Mouse (Mus musculus): ENCODE data around the gene Cacng5.

DNA sequence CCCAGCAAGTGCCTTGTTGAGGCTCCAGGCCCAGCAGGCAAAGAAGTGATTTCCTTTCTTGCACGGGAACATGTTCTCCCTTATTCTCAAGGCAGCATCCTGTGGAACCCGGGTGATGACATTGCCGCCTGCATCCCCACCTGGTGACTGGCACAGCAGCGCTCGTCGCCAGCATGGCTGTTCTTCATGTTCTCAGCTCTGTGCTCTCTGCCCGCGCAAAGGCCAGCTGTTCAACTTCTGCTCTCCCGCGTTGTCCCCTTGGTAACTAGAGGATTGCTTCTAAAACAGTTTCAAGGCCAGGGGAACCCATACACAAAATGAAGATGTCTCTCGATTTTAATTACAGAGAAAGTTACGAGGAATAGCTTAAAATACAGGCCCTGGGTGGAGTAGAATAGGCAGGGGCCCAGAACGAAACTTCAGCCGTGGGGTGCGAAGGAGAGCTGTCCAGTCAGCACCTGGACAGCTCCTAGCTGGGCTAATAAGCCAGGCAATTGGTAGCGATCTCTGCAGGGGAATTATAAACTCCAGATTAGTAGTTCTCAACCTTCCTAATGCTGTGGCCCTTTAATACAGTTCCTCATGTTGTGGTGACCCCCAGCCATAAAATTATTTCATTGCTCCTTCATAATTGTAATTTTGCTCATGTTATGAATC, 5.1 kb upstream of the Cacng5 start:
- TF ChIP-seq CTCF (IDR thresholded peaks at IDR 0.05) (no peak), POLR2A (IDR thresholded peaks at IDR 0.05; ENCODE audit: insufficient read depth, low read depth, low read length) (no peak), EP300 (IDR thresholded peaks at IDR 0.05; ENCODE audit: insufficient read depth, low read depth, low read length) (no peak)

Measured in heart, adult 2 months (tissue).